Mouse (Mus musculus) heart, postnatal 0 days (tissue): ENCODE results near the gene Fbxo21.

ENCODE experiments used
- CTCF ChIP-seq: IDR thresholded peaks from 2 replicates; pipeline ENCODE4 v1.5.1; 2016; ENCODE audit warnings: antibody characterized with exemption, control low read depth, low read depth
- EP300 ChIP-seq: IDR thresholded peaks from 2 replicates; pipeline ENCODE4 v1.6.1; 2016; ENCODE audit warnings: antibody characterized with exemption, low read depth

DNA sequence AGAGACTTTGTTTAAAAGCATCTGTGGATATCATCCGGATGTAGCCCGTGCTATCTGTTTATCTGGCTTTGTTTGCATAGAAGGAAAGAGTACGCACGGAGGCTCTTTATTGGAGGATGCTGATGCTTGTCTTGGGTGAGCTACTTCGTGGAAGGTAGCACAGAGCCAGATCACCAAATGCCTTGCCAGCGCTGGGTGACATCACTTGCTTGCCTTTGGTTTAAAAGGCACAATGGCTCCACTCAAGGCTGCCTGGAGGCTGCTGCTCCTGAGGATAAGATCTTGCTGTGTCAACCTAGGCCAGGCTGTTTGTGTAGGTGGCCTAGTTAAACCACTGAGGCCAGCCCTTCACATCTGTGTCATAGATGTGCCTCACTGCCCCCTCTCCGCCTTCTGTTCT lies 34.3 kb downstream of the Fbxo21 start:
- TF ChIP-seq EP300 (no peak), CTCF (no peak)
